Mouse (Mus musculus): ENCODE data around the gene Pfas. TPM values are rescaled to one million over a fixed set of nuclear protein-coding genes. Genes with fewer than 3 reads are reported as not detected.

The Pfas gene
- 7.3 and 10.3 TPM in 2 replicates for total RNA-seq (2015)
- total RNA-seq (2017) = 7.4 and 10.4 TPM in 2 replicates

DNA sequence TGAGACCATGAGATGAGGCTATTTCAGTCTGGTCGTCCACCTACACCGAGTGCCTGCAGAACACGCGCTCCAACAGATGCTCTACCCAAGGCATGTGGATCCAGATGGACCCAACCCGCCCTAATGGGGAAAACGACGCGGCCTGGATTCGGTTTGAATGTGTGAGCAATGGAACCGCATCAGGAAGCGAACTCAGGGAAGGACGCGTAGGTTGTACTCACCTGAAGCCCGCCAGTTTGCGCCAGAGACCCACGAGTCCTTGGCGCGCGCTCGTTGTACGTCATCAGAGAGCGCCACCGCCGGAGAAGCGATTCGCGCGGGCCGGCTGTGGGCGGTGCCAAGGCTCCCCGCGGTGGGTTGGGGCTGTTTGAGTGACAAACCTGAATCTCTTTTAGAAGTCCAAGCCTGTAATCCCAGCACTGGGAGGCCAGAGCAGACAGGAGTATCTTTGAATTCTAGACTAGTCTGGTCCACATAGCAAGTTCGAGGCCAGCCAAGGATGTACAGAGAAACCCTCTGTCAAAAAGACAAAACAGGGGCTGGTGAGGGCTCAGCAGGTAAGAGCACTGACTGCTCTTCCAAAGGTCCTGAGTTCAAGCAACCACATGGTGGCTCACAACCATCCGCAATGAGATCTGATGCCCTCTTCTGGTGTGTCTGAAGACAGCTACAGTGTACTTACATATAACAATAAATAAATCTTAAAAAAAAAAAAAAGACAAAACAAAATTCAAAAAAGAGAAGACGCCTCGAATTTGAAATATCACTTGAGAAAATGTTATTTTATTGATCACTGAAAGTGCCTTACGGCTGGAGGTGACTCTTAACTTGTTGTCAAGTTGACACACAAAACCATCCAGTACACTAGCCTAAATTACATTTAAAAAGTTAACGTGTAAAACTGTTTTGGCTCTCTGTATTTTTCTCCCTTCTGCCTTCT, at the start of gene Pfas:
Gene Pfas, minus strand, starts transcription at position 279 of the 940 bp plus-strand sequence.
- ATAC-seq (ENCODE audit: poor library complexity, severe bottlenecking) = peak; percentile 91

DNA sequence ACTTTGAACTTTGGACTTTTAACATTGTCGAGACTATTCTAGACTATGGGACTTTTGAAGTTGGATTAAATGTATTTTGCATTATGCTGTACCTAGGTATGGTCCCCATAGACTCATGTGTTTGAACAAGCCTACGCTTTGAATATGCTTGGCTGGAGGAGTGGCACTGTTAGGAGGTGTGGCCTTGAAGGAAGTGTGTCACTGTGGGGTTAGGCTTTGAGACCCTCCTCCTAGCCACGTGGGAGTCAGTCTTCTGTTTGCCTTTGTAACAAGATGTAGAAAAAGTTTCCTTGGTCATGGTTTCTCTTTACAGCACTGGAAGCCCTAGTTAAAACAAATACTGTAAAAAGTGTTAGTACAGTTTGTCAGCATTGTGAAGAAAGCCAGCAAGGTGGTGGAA, 45.6 kb upstream of the Pfas start:
- ATAC-seq (ENCODE audit: poor library complexity, severe bottlenecking) = no peak

- ATAC-seq (ENCODE audit: poor library complexity, severe bottlenecking) = no peak
Observed at GRCm38 (mm10) chr11:69052824-69053421, 44.7 kb upstream of the Pfas start.

GRCm38 (mm10) chr11:69051771-69052170, 43.5 kb upstream of the Pfas start:
- ATAC-seq (ENCODE audit: poor library complexity, severe bottlenecking) = no peak

- no peak for ATAC-seq (ENCODE audit: poor library complexity, severe bottlenecking)
Observed at GRCm38 (mm10) chr11:69050748-69051147, 42.5 kb upstream of the Pfas start.

- no peak for ATAC-seq (ENCODE audit: poor library complexity, severe bottlenecking)
Observed at GRCm38 (mm10) chr11:69048151-69048550, 39.9 kb upstream of the Pfas start.

- ATAC-seq (ENCODE audit: poor library complexity, severe bottlenecking) = no peak
Observed at GRCm38 (mm10) chr11:69047592-69047991, 39.3 kb upstream of the Pfas start.

GRCm38 (mm10) chr11:69046395-69046774, 38.1 kb upstream of the Pfas start:
- no peak for ATAC-seq (ENCODE audit: poor library complexity, severe bottlenecking)

GRCm38 (mm10) chr11:69045531-69046394, 37.5 kb upstream of the Pfas start, which contains the start of gene Aurkb:
Gene Aurkb, plus strand, starts transcription at chr11:69045647.
- ATAC-seq (ENCODE audit: poor library complexity, severe bottlenecking) = peak; percentile 82

DNA sequence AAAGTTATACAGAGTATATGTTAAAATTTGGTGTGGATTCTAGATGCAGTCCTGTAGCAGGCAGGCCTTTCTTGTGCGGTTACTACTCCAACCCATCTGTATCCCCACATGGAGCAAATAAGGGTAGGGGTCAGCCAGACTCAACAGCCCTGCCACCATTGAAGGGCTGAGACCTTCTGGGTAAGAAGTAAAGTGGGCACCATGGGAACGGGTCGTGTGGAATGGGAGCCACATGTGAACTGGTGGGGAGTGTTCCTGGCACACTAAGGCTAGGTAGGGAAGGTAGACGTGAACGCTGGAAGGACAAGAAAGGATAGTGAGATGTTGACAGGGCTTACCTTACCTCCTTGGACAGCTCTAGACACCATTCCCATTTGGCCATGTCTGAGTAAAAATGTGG, 29.9 kb upstream of the Pfas start:
- ATAC-seq (ENCODE audit: poor library complexity, severe bottlenecking) = no peak

DNA sequence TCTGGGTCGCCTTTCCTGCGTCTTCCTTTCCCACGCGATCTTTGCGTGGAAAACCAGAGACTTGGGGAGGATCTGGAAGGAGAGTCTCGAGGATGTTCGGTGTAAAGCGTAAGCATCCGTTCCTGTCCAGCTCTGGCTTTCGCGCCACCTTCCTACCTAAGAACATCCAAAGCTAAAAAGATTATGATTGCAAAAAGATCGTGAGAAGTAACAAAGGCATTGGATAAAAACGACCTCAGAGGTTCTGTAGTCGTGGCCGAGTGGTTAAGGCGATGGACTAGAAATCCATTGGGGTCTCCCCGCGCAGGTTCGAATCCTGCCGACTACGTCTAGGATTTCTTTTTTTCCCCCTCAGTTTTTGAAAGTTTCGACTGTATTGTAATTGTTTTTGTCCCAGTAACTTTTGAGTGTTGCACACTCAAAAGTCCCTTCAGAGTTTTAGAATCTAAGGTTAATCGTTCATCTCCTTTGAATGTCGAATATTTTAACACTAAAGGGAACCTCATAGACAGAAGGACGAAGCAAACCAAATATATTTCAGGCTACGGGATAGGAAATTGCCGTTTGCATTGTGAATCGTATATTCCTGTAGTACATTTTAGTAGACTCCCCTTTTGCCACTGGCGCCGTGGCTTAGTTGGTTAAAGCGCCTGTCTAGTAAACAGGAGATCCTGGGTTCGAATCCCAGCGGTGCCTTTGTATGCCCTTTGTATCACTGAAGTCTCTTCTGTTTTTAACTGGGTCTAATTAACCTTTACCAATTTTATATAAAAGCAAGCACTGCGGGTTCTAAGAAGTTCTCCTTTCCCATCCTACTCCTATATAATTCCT, 29.2 kb upstream of the Pfas start:
- ATAC-seq (ENCODE audit: poor library complexity, severe bottlenecking) = no peak

GRCm38 (mm10) chr11:69036486-69037230, 28.4 kb upstream of the Pfas start:
- no peak for ATAC-seq (ENCODE audit: poor library complexity, severe bottlenecking)

DNA sequence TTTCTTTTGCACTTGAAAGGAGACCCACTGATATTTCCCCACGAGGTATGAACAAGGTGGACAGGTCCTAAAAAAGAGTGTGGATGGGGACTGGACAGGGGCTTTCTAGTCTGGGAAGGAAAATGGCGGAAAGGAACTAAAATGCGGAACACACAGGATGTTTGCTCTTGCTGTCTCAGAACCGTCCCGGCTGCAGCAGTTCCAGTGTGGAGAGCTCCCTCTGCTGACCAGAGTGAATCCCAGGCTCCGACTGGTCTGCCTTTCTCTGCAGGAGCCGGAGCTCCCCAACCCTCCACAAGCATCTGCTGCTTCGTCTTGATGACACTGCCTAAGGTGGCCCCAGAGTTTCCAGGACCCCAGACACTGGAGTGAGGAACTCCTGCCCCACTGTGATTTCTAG, 27.6 kb upstream of the Pfas start:
- peak; percentile 65 for ATAC-seq (ENCODE audit: poor library complexity, severe bottlenecking)

GRCm38 (mm10) chr11:69035411-69035810, 27.2 kb upstream of the Pfas start:
- no peak for ATAC-seq (ENCODE audit: poor library complexity, severe bottlenecking)

DNA sequence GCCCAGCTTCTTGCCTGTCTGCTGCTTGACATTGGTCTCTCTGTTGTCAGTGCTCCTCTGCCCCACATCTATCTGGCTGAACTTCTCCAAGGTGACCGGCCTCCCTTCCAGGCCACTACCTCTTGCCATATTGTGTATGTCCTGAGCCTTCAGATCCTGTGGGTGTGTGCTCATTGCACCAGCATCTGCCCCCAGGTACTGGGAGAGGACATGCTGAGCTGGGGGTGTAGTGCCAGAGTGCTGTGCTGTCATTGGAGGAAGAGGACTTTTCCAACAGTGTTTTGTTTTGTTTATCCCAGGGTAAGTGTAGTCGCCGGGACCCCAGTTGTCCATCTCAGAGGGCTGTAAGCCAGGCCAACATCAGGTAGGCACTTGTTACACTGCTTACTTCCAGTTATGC, 26.3 kb upstream of the Pfas start:
- no peak for ATAC-seq (ENCODE audit: poor library complexity, severe bottlenecking)

DNA sequence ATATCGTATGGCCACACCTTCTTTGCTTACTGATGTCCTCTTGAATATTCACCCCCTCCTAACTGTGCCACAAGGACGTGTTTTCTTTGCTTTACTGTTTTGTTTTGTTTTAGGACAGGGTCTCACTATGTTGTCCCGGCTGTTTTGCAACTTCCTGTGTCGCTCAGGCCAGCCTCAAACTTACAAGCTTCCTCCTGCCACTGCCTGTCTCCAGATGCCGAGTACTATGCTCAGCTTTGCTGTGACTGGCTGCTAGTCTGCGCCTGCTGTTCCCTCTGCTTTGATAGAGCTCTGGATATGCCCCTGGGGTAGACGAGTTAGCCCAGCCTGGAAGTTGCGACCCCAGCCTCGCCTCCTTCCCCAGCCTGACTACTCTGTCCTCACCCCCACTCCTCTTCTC, 25.3 kb upstream of the Pfas start:
- ATAC-seq (ENCODE audit: poor library complexity, severe bottlenecking) = no peak

GRCm38 (mm10) chr11:69028805-69029204, 20.5 kb upstream of the Pfas start:
- no peak for ATAC-seq (ENCODE audit: poor library complexity, severe bottlenecking)

- ATAC-seq (ENCODE audit: poor library complexity, severe bottlenecking) = no peak
Observed at GRCm38 (mm10) chr11:69026562-69026961, 18.3 kb upstream of the Pfas start.

- ATAC-seq (ENCODE audit: poor library complexity, severe bottlenecking) = no peak
Observed at GRCm38 (mm10) chr11:69020691-69021090, 12.4 kb upstream of the Pfas start.

GRCm38 (mm10) chr11:69016755-69017154, 8.5 kb upstream of the Pfas start:
- ATAC-seq (ENCODE audit: poor library complexity, severe bottlenecking) = no peak
